Mouse (Mus musculus): ENCODE measurements at regions not wholly inside any gene's neighbourhood (a gene's known extent, or its start where the extent isn't known, plus 50 kb on each side); places are given as distances from the start of the nearest gene placed in this dataset.

DNA sequence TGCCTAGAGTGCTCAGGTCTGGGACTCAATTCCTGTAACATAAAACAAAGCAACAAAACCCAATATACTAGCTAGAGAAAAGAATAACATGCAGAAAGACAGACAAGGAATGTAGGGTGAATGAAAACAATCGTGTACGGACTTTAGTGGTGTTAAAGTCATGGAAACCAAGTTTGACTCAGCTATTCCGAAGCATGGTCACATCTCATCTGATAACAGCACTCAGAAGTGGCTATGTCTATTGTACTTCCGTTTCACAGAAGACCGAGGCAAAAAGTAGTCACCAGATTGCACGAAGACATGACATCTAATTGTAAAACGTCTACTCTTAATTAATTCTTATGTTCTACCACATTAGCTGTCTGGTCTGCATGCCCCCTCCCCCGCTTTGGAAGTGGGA is 50.5 kb upstream of the Slc30a5 start:
- no peak overlapping the region for H3K4me3 ChIP-seq
- 88% methylated on average over 8 of the region's 8 CpGs for WGBS
- no peaks in the 10 kb centered on the region for H3K4me1 ChIP-seq
- no peaks in the 10 kb centered on the region for H3K27me3 ChIP-seq (ENCODE audit: low read depth, poor library complexity, severe bottlenecking)
- no peaks in the 10 kb centered on the region for H3K36me3 ChIP-seq
- no peaks in the 10 kb centered on the region for H3K9me3 ChIP-seq (replicated peaks)
- no peak for DNase-seq (ENCODE audit: low spot score)
- H3K27ac ChIP-seq (replicated peaks): no peak overlapping the region

Data from midbrain, embryonic 10.5 days (tissue).